Mouse (Mus musculus) ES-E14 (cell line): ENCODE results near the gene Prn. TPM values are rescaled to one million over a fixed set of nuclear protein-coding genes. Genes with fewer than 3 reads are reported as not detected.

Experiments used
- DNase-seq: peaks from one replicate; pipeline ENCODE4 v3.0.0-alpha.2; 2013; ENCODE audit warnings: low read depth, low spot score
- H3K27ac ChIP-seq: 2 replicates; pipeline ENCODE4 v1.5.1; 2012; ENCODE audit warnings: low read depth, mild to moderate bottlenecking, low read length, moderate library complexity, mixed read lengths; ENCODE audit not compliant: poor library complexity, insufficient read depth, severe bottlenecking
- H3K36me3 ChIP-seq: 2 replicates; pipeline ENCODE4 v1.6.1; 2012; ENCODE audit warnings: mild to moderate bottlenecking, low read length, moderate library complexity, mixed read lengths; ENCODE audit not compliant: control insufficient read depth, poor library complexity, insufficient read depth, severe bottlenecking
- H3K4me1 ChIP-seq, 2 experiments: fragments of 150-350 bp in 1 of 2; sonication (generic) in 1 of 2; 2 replicates each; pipeline ENCODE4 v1.6.1; 2012; ENCODE audit warnings: low read length in 2 of 2, mild to moderate bottlenecking in 1 of 2, mixed read lengths in 1 of 2; ENCODE audit not compliant: control insufficient read depth in 2 of 2, insufficient read depth in 2 of 2, poor library complexity in 1 of 2
- H3K4me3 ChIP-seq, 2 experiments: fragments of 150-350 bp in 1 of 2; sonication (generic) in 1 of 2; 2 replicates each; pipeline ENCODE4 v1.5.1; 2012; ENCODE audit warnings: low read length in 2 of 2, low read depth in 1 of 2, mild to moderate bottlenecking in 1 of 2, mixed read lengths in 1 of 2; ENCODE audit not compliant: insufficient read depth in 1 of 2, poor library complexity in 1 of 2, severe bottlenecking in 1 of 2
- H3K9ac ChIP-seq: 2 replicates; pipeline ENCODE4 v1.6.1; 2012; ENCODE audit warnings: low read depth, mild to moderate bottlenecking, low read length, mixed read lengths; ENCODE audit not compliant: poor library complexity, insufficient read depth, severe bottlenecking
- H3K9me3 ChIP-seq: fragments of 150-350 bp; sonication (generic); 2 replicates; pipeline ENCODE4 v1.6.1; 2012; ENCODE audit warnings: low read depth, mild to moderate bottlenecking, low read length; ENCODE audit not compliant: control insufficient read depth, insufficient read depth
- CHD2 ChIP-seq: IDR thresholded peaks from 2 replicates; pipeline ENCODE4 v1.6.1; 2014; ENCODE audit warnings: mild to moderate bottlenecking, low read depth, low read length, inconsistent platforms
- HCFC1 ChIP-seq: IDR thresholded peaks from 2 replicates; pipeline ENCODE4 v1.6.1; 2012; ENCODE audit warnings: low read length, inconsistent platforms, borderline replicate concordance; ENCODE audit not compliant: insufficient read depth
- MAFK ChIP-seq: IDR thresholded peaks from 2 replicates; pipeline ENCODE4 v1.6.1; 2014; ENCODE audit warnings: mild to moderate bottlenecking, low read depth, low read length, inconsistent platforms; ENCODE audit not compliant: insufficient read depth
- ZC3H11A ChIP-seq: IDR thresholded peaks from 2 replicates; pipeline ENCODE4 v1.6.1; 2012; ENCODE audit warnings: low read depth, mild to moderate bottlenecking, inconsistent platforms, low read length, borderline replicate concordance
- ZNF384 ChIP-seq: IDR thresholded peaks from 2 replicates; pipeline ENCODE4 v1.6.1; 2012; ENCODE audit warnings: low read depth, low read length, inconsistent platforms
- in situ Hi-C, 2 experiments: fragments of 600-800 bp; cut with MboI; formaldehyde crosslinking; loops; one replicate each; pipeline ENCODE4 v1.15.1; 2025; ENCODE audit warnings: low sequenced_read_pairs in 2 of 2, inconsistent platforms in 1 of 2; ENCODE audit not compliant: unreplicated experiment in 2 of 2
- total RNA-seq: library from RNA; depleted of rRNA; stranded (reverse); fragments of 300-350 nt; gene quantifications from 2 replicates; pipeline ENCODE4 v1.2.3, GENCODE M21; 2012

Gene Prn
- total RNA-seq, 1 experiment: not detected

- no peak overlapping the region for H3K9ac ChIP-seq
- TF ChIP-seq ZC3H11A: no peak
- TF ChIP-seq HCFC1: no peak
- TF ChIP-seq MAFK: no peak
- TF ChIP-seq ZNF384: no peak
- TF ChIP-seq CHD2: no peak
- no peaks in the 10 kb centered on the region for H3K9me3 ChIP-seq
- in situ Hi-C loops: no loop called here
- H3K4me1 ChIP-seq: peaks cover 0 to 2% of the 10 kb centered on the region in 2 experiments; a peak in 1 of 4 replicates
- DNase-seq: no peak
- no peak overlapping the region for H3K27ac ChIP-seq
- H3K36me3 ChIP-seq: no peaks in the 10 kb centered on the region
- H3K4me3 ChIP-seq: no peak overlapping the region
These were observed 83.9 kb downstream of the Prn start for GRCm38 (mm10) chr2:131993563-131994088.

GRCm38 (mm10) chr2:131994971-131995370 lies 85.2 kb downstream of the Prn start:
- no peak overlapping the region for H3K9ac ChIP-seq
- no peaks in the 10 kb centered on the region for H3K9me3 ChIP-seq
- in situ Hi-C loops: no loop called here
- no peak overlapping the region for H3K27ac ChIP-seq
- no peak for DNase-seq
- H3K4me1 ChIP-seq: peaks cover 0 to 2% of the 10 kb centered on the region in 2 experiments; a peak in 1 of 4 replicates
- H3K4me3 ChIP-seq: no peak overlapping the region
- no peaks in the 10 kb centered on the region for H3K36me3 ChIP-seq
- TF ChIP-seq ZC3H11A (no peak), HCFC1 (no peak), ZNF384 (no peak), CHD2 (no peak)

GRCm38 (mm10) chr2:131995742-131996141 lies 86.0 kb downstream of the Prn start:
- in situ Hi-C loops: no loop called here
- no peak overlapping the region for H3K4me3 ChIP-seq
- no peak for TF ChIP-seq MAFK
- no peak for TF ChIP-seq ZNF384
- TF ChIP-seq CHD2: no peak
- TF ChIP-seq ZC3H11A: no peak
- no peak for TF ChIP-seq HCFC1
- H3K9ac ChIP-seq: no peak overlapping the region
- no peaks in the 10 kb centered on the region for H3K36me3 ChIP-seq
- H3K9me3 ChIP-seq: no peaks in the 10 kb centered on the region
- no peak for DNase-seq
- peaks cover 0 to 2% of the 10 kb centered on the region in 2 experiments; a peak in 1 of 4 replicates for H3K4me1 ChIP-seq
- no peak overlapping the region for H3K27ac ChIP-seq

- Histone ChIP-seq H3K4me1 (peaks cover 0 to 2% of the 10 kb centered on the region in 2 experiments; a peak in 1 of 4 replicates), H3K36me3 (no peaks in the 10 kb centered on the region), H3K4me3 (no peak overlapping the region), H3K27ac (no peak overlapping the region), H3K9me3 (no peaks in the 10 kb centered on the region), H3K9ac (no peak overlapping the region)
- DNase-seq: no peak
- in situ Hi-C loops: no loop called here
- TF ChIP-seq ZNF384: no peak
- no peak for TF ChIP-seq MAFK
- TF ChIP-seq ZC3H11A: no peak
- no peak for TF ChIP-seq HCFC1
- TF ChIP-seq CHD2: no peak
These were observed 86.6 kb downstream of the Prn start for GRCm38 (mm10) chr2:131996369-131996768.

GRCm38 (mm10) chr2:131997356-131997755 lies 87.6 kb downstream of the Prn start:
- TF ChIP-seq ZNF384: no peak
- TF ChIP-seq ZC3H11A: no peak
- no peak for TF ChIP-seq HCFC1
- no peak for TF ChIP-seq MAFK
- no peak for TF ChIP-seq CHD2
- peaks cover 0 to 2% of the 10 kb centered on the region in 2 experiments; a peak in 1 of 4 replicates for H3K4me1 ChIP-seq
- no peak overlapping the region for H3K4me3 ChIP-seq
- DNase-seq: no peak
- in situ Hi-C loops: no loop called here
- H3K9ac ChIP-seq: no peak overlapping the region
- H3K27ac ChIP-seq: no peak overlapping the region
- no peaks in the 10 kb centered on the region for H3K36me3 ChIP-seq
- H3K9me3 ChIP-seq: no peaks in the 10 kb centered on the region
